Mouse (Mus musculus) embryonic stem cell, embryonic (primary cell): Measurements from ENCODE around the gene Commd1.

Experiments
- CTCF ChIA-PET, 4 experiments: fragments of 300-600 bp in 2 of 4; fragments of 350-600 bp in 2 of 4; sonication (Branson Sonifier 250); formaldehyde crosslinking; loops; one replicate each; lab custom pipeline; 2022; ENCODE audit warnings: inconsistent platforms in 2 of 4; lab: Charles Lee
- POLR2A ChIA-PET, 4 experiments: fragments of 300-600 bp in 2 of 4; fragments of 350-600 bp in 2 of 4; sonication (Branson Sonifier 250); formaldehyde crosslinking; loops; one replicate each; lab custom pipeline; 2022; ENCODE audit warnings: antibody characterized with exemption in 4 of 4, inconsistent platforms in 1 of 4; lab: Charles Lee

The Commd1 gene

DNA sequence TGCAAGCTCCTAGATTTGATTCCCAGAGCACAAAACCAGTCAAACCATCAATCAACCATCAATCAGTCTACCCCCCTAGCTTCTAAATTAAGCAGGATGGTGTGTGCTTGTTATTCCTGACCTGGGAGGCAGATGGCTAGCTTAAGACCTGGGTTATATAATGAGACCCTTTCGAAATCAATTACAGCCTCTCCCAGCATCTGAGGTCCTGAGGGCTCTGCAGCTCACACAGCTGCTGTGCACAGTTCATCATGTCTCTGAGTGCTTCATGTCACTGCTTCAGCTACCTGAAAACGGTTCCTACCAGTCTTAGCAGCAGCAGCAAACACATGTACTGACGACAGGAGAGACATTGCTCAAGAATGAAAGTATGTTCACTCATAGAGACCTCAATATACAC is 89.1 kb downstream of the Commd1 start:
- ChIA-PET POLR2A (no interaction called here), CTCF (no interaction called here)

DNA sequence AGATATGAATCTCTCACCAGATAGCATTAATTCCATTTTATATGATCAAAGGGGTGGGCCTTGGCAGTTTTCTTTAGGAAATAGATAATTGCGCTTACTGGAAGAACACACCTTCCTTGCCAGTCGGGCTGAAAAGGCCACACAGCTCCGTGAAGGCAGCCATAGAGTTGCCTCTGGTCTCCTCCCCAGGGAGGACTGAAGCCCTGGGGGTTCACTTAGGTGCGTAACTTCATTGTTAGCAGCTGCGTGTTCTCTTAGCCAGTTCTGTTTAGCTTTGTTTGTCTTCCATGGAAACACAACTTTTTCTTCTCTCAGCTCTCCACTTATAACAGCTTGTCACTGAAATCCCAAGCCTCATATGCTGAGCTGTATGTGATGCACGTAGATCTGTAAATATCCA is 89.7 kb downstream of the Commd1 start:
- CTCF ChIA-PET: no interaction called here
- POLR2A ChIA-PET: interaction anchor here in 2 of 4 experiments (0.5 to 1.9 kb wide), 3 partner anchors 24 to 56 kb away, joined by 3 to 5 read pairs (median 3); no protein-coding TSS in a partner anchor

DNA sequence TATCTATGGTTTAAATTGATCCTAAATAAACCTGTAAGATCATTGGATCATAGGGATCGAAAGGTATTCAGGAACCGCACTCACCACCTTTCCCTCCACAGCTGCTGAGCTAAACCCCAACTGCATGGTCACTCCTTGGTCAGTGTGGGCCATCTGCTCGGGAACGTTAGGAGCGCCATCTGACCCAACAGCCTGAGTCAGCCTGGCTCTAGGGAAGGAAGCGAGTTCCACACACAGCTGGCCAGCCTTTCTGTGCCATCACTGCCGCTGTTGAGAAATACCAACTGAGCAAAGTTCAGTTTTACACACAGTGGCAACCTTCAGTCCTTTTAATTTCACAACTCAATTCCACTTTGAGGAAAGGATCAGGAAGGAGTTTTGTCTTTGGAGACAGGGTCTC is 90.3 kb downstream of the Commd1 start:
- POLR2A ChIA-PET: interaction anchor here (0.5 to 1.9 kb wide), 7 partner anchors 24 to 271 kb away, joined by 3 to 5 read pairs (median 3); no protein-coding TSS in a partner anchor
- CTCF ChIA-PET: no interaction called here

DNA sequence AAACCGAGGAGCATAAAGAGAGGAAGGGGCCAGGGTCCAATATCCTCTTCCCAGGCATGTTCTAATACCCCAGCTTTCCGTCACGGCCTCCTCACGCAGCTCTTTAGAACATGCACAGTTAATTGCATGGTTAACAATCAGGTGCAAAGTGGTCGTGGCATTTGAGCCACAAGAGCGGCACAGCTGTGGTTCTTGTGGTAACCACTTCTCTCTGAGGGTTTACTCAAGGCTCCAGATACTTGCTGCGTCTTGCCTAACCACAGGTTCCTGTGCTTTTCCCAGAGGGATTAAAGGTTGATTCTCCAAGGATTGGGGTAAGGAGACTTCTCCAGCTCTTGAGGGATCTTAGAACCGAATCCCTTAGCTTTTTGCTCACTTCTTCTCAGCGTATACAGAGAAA is 90.9 kb downstream of the Commd1 start:
- POLR2A ChIA-PET: interaction anchor here in 3 of 4 experiments (0.8 to 1.9 kb wide), 7 partner anchors 16 to 270 kb away, joined by 3 to 5 read pairs (median 3); no protein-coding TSS in a partner anchor
- CTCF ChIA-PET: no interaction called here

DNA sequence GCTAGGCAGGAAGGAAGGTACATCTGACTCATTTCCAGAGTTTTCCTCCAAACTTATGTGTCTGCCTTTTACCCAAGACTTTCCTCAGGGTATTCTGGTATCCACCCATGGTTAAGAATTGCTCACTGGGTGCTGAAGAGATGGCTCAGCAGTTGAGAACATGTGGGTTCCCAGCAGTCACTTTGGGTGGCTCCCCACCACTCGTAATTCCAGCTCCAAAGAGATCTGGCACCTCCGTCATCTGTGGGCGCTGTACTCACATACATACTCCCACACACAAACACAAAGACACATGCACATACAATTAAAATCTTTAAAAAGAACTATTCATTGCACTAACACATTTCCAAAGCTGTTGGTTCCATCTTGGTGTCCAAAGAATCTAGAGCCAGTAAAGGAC is 93.0 kb downstream of the Commd1 start:
- ChIA-PET CTCF (no interaction called here), POLR2A (no interaction called here)

DNA sequence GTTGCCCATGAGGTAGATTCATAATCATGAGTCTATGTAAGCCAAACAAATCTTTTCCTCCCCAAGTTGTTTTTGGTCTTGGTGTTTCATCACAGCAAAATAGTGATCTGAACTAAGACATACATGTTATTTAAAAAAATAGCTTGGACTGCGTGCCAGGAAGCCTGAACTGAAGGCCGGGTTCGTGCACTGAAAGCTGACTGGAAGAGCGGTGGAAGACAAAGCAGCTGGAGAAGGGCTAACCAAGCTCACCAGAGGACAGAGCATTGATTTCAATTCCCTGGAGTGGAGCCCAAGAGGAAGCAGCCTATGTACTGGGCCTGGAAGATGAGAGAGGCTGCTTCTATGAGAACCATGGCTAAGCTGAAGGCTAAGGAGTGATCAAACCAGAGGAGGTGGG is 95.2 kb downstream of the Commd1 start:
- CTCF ChIA-PET: no interaction called here
- POLR2A ChIA-PET: interaction anchor here in 2 of 4 experiments (0.7 to 2.0 kb wide), 4 partner anchors 11 to 27 kb away, joined by 3 to 4 read pairs (median 4); no protein-coding TSS in a partner anchor

DNA sequence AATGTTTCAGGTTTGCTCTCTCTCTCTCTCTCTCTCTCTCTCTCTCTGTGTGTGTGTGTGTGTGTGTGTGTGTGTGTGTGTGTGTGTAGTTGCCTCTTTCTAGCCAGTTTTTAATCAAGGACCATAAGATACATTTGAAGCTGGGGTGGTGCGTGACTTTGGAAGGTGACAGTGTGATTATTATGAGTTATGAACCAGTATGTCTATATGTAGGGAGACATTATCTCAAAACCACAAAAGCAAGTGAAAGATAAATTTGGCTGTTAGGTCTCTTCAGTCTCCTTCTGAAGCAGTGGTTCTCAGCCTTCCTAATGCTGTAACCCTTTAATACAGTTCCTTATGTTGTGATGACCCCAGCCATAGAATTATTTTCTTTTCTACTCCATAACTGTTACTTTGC is 96.8 kb downstream of the Commd1 start:
- CTCF ChIA-PET: interaction anchor here in 1 of 4 experiments (0.6 kb wide), 2 partner anchors 25 to 108 kb away, joined by 3 to 5 read pairs; no protein-coding TSS in a partner anchor
- POLR2A ChIA-PET: no interaction called here

DNA sequence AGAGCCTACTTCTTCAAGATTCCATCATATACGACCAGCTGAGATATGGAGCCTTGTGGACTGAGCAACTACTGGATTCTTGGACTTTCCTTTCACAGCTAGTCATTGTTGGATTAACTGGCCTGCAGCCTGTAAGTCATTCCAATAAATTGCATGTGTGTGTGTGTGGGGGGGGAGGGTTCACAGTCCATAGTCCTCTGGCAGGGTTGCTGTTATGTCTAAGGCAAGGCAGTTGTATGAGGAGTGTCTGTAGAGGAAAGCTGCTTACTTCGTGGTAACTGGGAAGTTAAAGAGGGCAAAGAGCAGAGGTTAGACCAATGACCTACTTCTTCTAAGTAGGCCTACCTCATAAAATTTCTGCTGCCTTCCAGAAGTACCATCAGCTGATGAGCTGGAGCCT is 98.5 kb downstream of the Commd1 start:
- CTCF ChIA-PET: no interaction called here
- POLR2A ChIA-PET: interaction anchor here in 1 of 4 experiments (0.8 to 1.0 kb wide), 2 partner anchors 11 to 19 kb away, joined by 3 read pairs; no protein-coding TSS in a partner anchor

DNA sequence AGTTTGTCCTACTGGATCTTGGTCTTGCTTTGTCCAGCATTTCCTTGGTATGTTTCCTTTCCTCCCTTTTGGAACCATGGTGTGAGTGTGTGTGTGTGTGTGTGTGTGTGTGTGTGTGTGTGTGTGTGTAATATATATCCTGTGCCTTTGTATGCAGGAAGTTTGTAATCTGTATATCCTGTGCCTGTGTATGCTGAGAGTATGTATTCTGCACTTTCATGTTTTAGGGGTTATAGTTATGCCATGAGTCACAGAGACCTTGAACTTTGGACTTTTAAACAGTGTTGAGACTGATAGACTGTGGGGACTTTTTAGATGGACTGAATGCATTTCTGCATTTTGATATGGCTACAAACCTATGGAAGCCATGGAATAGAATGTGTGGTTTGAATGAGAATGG is 99.3 kb downstream of the Commd1 start:
- POLR2A ChIA-PET: interaction anchor here in 1 of 4 experiments (1.3 kb wide), 1 partner anchor 25 kb away, joined by 3 read pairs; no protein-coding TSS in a partner anchor
- CTCF ChIA-PET: no interaction called here

DNA sequence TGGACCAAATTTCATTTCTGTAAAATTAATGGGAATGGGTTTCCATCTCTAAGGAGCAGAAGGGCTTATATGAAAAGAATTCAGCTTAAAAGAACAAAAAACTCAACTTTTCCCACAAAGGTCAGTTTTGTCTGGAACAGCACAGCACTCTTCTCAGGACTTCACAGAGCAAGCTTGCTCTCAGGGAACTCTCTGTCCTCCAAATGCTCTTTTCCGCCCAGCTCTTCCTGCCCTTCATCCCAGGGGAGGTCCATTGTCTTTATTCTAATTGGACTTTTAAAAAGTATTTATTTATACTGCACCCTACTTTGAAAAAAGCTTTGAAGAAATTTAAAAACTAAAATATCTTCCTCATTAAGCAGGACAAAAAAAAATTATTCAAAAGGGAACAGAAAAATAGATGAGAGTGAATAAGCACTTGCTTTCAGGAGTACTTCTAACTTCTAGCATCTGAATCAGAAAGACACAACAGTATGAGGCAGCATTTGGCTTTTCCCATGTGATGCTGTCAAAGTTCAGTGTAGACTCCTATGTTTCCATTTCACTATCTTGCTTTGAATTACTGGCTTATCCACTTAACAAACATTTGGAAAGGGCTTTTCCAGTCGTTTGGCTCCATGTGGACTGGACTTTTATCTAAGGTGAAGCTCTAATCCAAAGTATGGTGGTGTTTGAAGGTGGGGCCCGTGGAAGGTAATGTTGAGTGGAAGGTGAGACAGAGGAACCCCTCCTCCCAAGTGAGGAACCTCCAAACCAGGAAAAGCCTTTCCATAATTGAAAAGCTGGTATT is 101.6 kb downstream of the Commd1 start:
- ChIA-PET CTCF (interaction anchor here in 1 of 4 experiments (1.1 kb wide), 1 partner anchor 9 kb away, joined by 3 read pairs; no protein-coding TSS in a partner anchor), POLR2A (interaction anchor here in 3 of 4 experiments (0.5 to 2.2 kb wide), 6 partner anchors 20 to 81 kb away, joined by 3 to 10 read pairs (median 4); partner anchors contain the start of gene B3gnt2 (in 1 of the 3))

DNA sequence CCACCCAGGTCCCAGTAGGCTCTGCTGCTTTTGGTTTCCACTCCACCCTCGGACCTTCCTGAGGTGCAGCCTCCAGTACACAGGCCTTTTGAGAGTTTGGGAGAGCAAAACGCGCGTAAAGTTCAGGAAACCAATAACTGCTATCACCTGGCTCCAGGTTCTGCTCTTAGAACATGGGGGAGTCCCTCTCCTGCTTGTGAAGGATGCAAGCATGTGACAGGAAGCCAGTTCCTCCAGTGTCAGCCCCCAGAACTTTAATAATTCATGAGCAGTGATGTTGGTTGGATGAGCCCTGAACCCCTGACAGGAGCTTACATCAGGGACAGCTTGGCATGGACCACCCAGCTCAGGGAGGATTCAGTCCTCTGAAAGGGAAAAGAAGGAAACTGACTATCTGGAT is 102.5 kb downstream of the Commd1 start:
- POLR2A ChIA-PET: interaction anchor here in 2 of 4 experiments (0.6 to 2.2 kb wide), 3 partner anchors 19 to 253 kb away, joined by 4 to 10 read pairs (median 4); partner anchors contain the start of gene B3gnt2 (in 1 of the 2)

DNA sequence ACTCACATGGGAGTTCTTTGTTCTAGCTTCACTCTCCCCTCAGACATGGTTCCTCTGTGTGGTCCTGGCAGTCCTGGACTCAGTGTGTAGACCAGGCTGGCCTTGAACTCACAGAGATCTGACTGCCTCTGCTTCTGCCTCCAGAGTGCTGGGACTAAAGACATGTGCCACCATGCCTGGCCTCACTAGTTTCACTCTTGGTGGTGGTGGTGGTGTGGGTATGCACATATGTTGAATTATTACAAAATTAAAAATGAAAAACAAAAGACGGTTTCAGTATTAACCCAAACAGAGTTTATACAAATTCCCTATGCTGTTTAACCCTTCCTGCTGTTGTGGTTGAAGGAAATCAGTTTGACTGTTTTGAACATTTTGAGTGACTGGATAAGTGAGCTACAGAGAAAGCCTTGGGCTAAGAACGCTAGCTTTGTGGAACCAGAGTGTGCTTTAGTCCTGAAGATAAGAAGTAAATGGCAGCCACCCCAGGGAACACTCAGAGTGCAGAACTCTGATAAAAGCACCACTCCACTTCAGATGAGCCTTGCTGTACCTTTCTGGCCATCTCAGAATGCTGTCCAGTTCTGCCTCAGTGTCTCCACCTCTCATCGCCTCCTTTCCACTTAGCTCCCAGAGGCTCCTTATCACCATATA is 105.4 kb downstream of the Commd1 start:
- ChIA-PET CTCF (no interaction called here), POLR2A (interaction anchor here in 1 of 4 experiments (10.9 kb wide), 1 partner anchor 18 kb away, joined by 72 read pairs; the partner anchor contains the start of gene B3gnt2)

More for the DNA sequence above, 102.5 kb downstream of the Commd1 start:
- CTCF ChIA-PET: interaction anchor here in 1 of 4 experiments (0.6 kb wide), 1 partner anchor 291 kb away, joined by 4 read pairs; no protein-coding TSS in a partner anchor

DNA sequence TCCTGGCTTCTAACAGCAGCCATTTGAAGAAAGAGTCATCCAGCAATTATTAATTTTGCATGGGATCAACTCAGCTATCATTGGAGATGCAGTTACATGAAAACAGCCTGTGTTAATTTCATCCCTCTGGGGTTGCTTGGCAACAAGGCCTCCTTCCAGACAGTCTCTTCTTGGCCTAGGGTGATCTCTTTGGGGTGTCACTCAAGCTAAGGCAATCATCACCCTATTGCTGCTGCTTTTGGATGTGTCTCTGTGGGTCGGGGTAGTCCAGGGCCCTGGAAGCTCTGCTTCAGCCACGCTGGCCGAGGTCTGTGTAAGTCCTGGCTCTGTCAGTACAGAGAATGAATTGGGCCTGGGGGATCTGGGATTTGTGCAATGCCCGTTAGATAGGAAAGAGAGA is 106.9 kb downstream of the Commd1 start:
- ChIA-PET POLR2A (interaction anchor here in 1 of 4 experiments (1.5 to 10.9 kb wide), 2 partner anchors 16 to 49 kb away, joined by 3 to 72 read pairs; partner anchors contain the start of gene B3gnt2), CTCF (no interaction called here)

DNA sequence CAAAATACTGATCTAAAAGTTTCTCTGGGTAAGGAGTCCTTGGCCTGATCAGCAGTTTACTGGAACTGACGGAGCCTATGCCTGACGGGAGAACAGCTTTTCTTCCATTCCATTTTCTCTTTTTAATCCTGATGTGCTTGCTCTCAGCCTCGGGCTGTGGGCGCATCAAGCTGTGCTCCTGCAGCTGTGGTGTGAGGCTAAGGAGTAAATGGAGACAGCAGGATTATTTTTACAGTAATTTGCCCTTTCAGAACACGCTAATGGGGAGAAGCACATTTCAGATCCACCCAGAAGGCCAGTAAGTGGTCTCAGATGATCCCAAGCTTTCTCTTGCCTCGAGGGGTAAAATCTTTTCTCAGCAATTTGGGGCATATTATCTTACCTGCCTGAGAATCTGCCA is 107.4 kb downstream of the Commd1 start:
- CTCF ChIA-PET: no interaction called here
- POLR2A ChIA-PET: interaction anchor here in 2 of 4 experiments (1.4 to 10.9 kb wide), 3 partner anchors 13 to 48 kb away, joined by 3 to 72 read pairs (median 4); partner anchors contain the start of gene B3gnt2 (in 1 of the 2)

DNA sequence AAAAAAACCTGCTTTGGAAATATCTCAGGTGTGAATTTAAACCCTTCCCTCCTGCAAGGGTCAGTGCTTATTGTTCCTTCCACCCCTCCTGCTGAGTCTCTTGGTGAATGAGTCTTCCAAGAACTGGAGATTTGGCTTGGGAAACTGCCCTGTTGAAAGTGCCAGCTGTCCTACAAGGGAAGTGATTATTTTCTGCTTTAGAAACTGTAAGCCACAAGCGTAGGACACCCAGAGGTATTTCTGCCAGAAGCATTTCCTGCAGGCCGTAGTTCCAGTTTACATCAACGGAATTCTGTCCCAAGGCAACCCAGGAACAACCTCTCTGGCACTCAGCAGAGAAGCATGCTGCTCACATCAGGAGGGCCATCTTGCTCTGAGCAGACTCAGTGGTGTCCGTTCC is 108.8 kb downstream of the Commd1 start:
- POLR2A ChIA-PET: interaction anchor here in 3 of 4 experiments (0.6 to 10.9 kb wide), 7 partner anchors 9 to 82 kb away, joined by 3 to 72 read pairs (median 5); partner anchors contain the start of gene B3gnt2 (in 1 of the 3)
- CTCF ChIA-PET: interaction anchor here in 2 of 4 experiments (1.0 to 1.1 kb wide), 2 partner anchors 11 to 77 kb away, joined by 3 read pairs; no protein-coding TSS in a partner anchor

DNA sequence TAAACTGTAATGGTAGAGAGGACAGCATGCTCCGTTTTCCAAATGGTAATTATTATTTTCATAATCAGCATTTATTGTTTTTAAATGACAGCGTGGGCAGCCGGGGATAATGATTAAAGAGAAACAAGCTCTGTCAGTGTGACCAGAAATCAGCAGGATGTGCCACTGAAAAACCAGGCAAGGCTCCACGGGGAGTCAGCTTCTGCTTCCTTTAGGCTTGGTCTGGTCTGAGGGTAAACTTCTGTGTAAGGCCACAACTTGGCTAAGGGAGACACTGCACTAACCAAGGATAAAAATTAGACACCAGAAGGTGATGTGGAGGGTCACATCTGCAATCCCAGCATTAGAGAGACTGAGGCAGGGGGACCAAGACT is 109.9 kb downstream of the Commd1 start:
- POLR2A ChIA-PET: interaction anchor here in 3 of 4 experiments (0.6 to 10.9 kb wide), 8 partner anchors 12 to 867 kb away, joined by 3 to 72 read pairs (median 4); partner anchors contain the start of gene B3gnt2 (in 1 of the 3)
- CTCF ChIA-PET: interaction anchor here in 1 of 4 experiments (1.1 kb wide), 1 partner anchor 8 kb away, joined by 3 read pairs; no protein-coding TSS in a partner anchor

DNA sequence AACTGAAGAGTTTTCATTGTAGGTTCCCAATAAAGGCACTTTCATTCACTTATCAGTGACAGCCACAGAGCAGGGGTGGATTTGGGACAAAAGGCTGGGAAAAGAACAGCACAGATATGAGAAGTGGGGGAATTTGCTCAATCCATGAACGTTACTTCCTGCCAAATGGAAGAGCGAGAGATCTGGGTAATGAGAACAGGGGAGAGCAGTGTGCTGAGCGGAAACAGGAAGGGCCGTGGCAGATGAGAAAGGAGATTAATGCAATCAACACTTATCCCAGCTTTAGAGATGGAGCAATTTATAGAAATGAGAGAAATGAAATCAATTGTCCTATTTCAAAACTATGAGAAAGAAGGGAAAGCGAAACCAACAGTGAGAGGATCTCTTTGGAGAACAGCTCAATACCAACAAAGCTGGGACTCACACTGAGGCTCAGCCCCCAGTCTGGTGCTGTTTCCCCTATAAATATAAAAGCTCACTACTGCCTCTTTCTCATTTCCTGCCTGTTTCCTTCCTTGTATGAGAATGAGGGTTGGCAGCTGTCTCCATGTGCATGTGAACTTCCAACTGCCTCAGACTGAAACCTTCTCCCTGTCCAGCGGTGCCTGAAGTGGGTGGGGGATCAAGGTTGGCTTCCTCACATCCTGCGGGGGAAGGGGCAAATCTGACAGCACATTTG is 110.4 kb downstream of the Commd1 start:
- CTCF ChIA-PET: interaction anchor here in 1 of 4 experiments (1.1 kb wide), 1 partner anchor 9 kb away, joined by 3 read pairs; no protein-coding TSS in a partner anchor
- POLR2A ChIA-PET: interaction anchor here in 3 of 4 experiments (0.5 to 10.9 kb wide), 7 partner anchors 12 to 1516 kb away, joined by 3 to 72 read pairs (median 4); partner anchors contain the start of gene B3gnt2 (in 1 of the 3)

DNA sequence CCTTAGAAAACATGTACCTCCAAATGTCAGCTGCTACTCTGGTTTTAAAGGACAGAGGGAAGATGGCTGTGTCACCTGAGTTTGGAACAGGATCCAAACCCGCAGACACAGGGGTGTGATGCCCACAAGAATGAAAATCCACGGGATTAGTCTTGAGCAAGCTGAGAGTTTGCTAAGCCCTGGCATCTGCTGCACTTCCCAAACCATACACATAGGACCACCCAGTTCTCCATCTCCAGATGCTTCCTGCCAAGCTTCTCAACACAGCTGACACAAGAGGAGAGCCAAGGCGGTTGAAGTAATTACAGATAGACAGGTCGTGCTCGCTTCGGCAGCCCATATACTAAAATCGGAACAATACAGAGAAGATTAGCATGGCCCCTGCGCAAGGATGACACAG is 113.6 kb downstream of the Commd1 start:
- ChIA-PET CTCF (interaction anchor here in 1 of 4 experiments (1.6 kb wide), 1 partner anchor 91 kb away, joined by 3 read pairs; no protein-coding TSS in a partner anchor), POLR2A (interaction anchor here in 3 of 4 experiments (0.7 to 10.9 kb wide), 11 partner anchors 8 to 85 kb away, joined by 3 to 72 read pairs (median 4); partner anchors contain the start of gene B3gnt2 (in 2 of the 3))
